Mouse (Mus musculus) midbrain, embryonic 16.5 days (tissue): ENCODE data around the gene Nup98. TPM values are rescaled to one million over a fixed set of nuclear protein-coding genes. Genes with fewer than 3 reads are reported as not detected.

ENCODE experiments used
- ATAC-seq: fragments of 200-750 bp; cut with Nextera tagmentation; 2 replicates; pipeline ENCODE4 v1.8.0; 2017; ENCODE audit warnings: moderate TSS enrichment
- H3K27ac ChIP-seq: fragments of 300-500 bp; sonication (generic); 2 replicates; pipeline ENCODE4 v1.5.1; 2014; ENCODE audit warnings: mild to moderate bottlenecking, low read length, mixed read lengths
- H3K27me3 ChIP-seq: fragments of 300-500 bp; sonication (generic); 2 replicates; pipeline ENCODE4 v1.6.1; 2014; ENCODE audit warnings: low read depth, low read length, mixed read lengths; ENCODE audit not compliant: control insufficient read depth, insufficient read depth
- H3K36me3 ChIP-seq: fragments of 300-500 bp; sonication (generic); 2 replicates; pipeline ENCODE4 v1.6.1; 2014; ENCODE audit warnings: mild to moderate bottlenecking, low read length, moderate library complexity, mixed read lengths; ENCODE audit not compliant: control insufficient read depth, insufficient read depth
- H3K4me1 ChIP-seq: fragments of 300-500 bp; sonication (generic); 2 replicates; pipeline ENCODE4 v1.6.1; 2014; ENCODE audit warnings: mild to moderate bottlenecking, low read length, mixed read lengths; ENCODE audit not compliant: control insufficient read depth, insufficient read depth
- H3K4me2 ChIP-seq: fragments of 300-500 bp; sonication (generic); 2 replicates; pipeline ENCODE4 v1.6.1; 2014; ENCODE audit warnings: mild to moderate bottlenecking, low read length, mixed read lengths
- H3K4me3 ChIP-seq: fragments of 300-500 bp; sonication (generic); 2 replicates; pipeline ENCODE4 v1.5.1; 2014; ENCODE audit warnings: low read depth, mild to moderate bottlenecking, low read length, moderate library complexity, mixed read lengths
- H3K9ac ChIP-seq: fragments of 300-500 bp; sonication (generic); 2 replicates; pipeline ENCODE4 v1.6.1; 2014; ENCODE audit warnings: low read depth, low read length, mixed read lengths
- H3K9me3 ChIP-seq: fragments of 300-500 bp; sonication (generic); replicated peaks from 2 replicates; pipeline ENCODE4 v1.6.1; 2014; ENCODE audit warnings: mild to moderate bottlenecking, low read length, mixed read lengths; ENCODE audit not compliant: control insufficient read depth, poor library complexity, severe bottlenecking
- WGBS: fragments of 180-500 bp; shearing (Covaris S2); extraction: QIAGEN DNeasy Blood & Tissue Kit; methylation state at CpG from one replicate; pipeline ENCODE4 v1.1.7; 2014; 5-methylcytosine and 5-hydroxymethylcytosine counted together
- polyA plus RNA-seq: library from polyadenylated mRNA; unstranded; fragments of >200 nt; fragmentation: Nextera tagmentation; extraction: Ambion mirVana; gene quantifications from 2 replicates; pipeline ENCODE4 v1.2.1, GENCODE M21; 2015

Gene Nup98
- polyA plus RNA-seq, 1 experiment from 2014 or later, result 19.9 TPM

DNA sequence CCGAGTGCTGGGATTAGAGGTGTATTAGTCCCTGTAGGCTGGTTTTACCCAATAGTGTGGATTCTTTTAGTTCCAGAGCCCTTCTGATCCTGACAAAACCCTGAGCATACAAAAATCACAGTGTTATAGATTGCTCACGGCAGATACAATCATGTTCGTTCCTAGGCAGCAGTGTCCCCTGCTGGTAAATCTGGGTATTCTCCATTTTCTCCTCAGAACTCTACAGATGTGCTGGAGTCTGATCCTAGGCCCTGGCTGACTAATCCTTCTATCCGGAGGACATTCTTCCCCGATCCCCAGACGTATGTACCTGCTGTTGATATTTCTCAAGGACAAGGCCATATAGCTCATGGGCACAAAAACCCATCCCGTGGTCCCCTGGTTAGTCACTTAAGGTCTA lies 131.5 kb downstream of the Nup98 start:
- ATAC-seq, result no peak
- Histone ChIP-seq H3K27ac (no peak overlapping the region), H3K27me3 (no peaks in the 10 kb centered on the region), H3K36me3 (peaks cover 38% of the 10 kb centered on the region), H3K4me1 (no peaks in the 10 kb centered on the region), H3K9me3 (no peaks in the 10 kb centered on the region), H3K9ac (no peak overlapping the region), H3K4me2 (no peak overlapping the region), H3K4me3 (no peak overlapping the region)
- WGBS, result 79% methylated on average over 7 of the region's 7 CpGs

- Histone ChIP-seq H3K27ac (no peak overlapping the region), H3K36me3 (peaks cover 35% of the 10 kb centered on the region)
- WGBS, result 66% methylated on average over 7 of the region's 7 CpGs
Observed at GRCm38 (mm10) chr7:102076714-102077296, 133.2 kb downstream of the Nup98 start.

More at GRCm38 (mm10) chr7:102076714-102077296, 133.2 kb downstream of the Nup98 start:
- no peak overlapping the region for H3K9ac ChIP-seq
- H3K4me2 ChIP-seq, result no peak overlapping the region
- H3K27me3 ChIP-seq, result no peaks in the 10 kb centered on the region
- no peaks in the 10 kb centered on the region for H3K4me1 ChIP-seq
- H3K4me3 ChIP-seq, result no peak overlapping the region
- no peak for ATAC-seq
- H3K9me3 ChIP-seq, result no peaks in the 10 kb centered on the region

Other genes starting within 250 kb of the Nup98 start
- gene Il18bp, start 191.5 kb downstream of the Nup98 start, polyA plus RNA-seq, result 4.1 and 4.9 TPM in 2 replicates
- gene Rnf121, start 144.7 kb downstream of the Nup98 start, polyA plus RNA-seq, result 36.1 and 36.6 TPM in 2 replicates
- gene Xndc1, start 144.7 kb downstream of the Nup98 start, polyA plus RNA-seq, result 28.7 and 31.5 TPM in 2 replicates
- gene Xntrpc, start 144.5 kb downstream of the Nup98 start, polyA plus RNA-seq, result 1.1 and 1.3 TPM in 2 replicates
- gene Trpc2, start 127.1 kb downstream of the Nup98 start, polyA plus RNA-seq, result not detected in 2 replicates
- gene Art1, start 108.4 kb downstream of the Nup98 start, polyA plus RNA-seq, result 0.25 and 0.57 TPM in 2 replicates
- 0.17 TPM in 1 of 2 replicates, not detected in the other for gene Art5, start 100.7 kb downstream of the Nup98 start, polyA plus RNA-seq
- not detected in 2 replicates for gene Chrna10, start 93.3 kb downstream of the Nup98 start, polyA plus RNA-seq
- gene Pgap2, start within 50 bp of the Nup98 start, polyA plus RNA-seq, result 57.8 and 61.3 TPM in 2 replicates
- gene Rhog, start 45.9 kb upstream of the Nup98 start, polyA plus RNA-seq, result 12.8 and 14.6 TPM in 2 replicates
- 10.2 and 12.5 TPM in 2 replicates for gene Stim1, start 57.6 kb upstream of the Nup98 start, polyA plus RNA-seq
- 38.5 and 42.8 TPM in 2 replicates for gene Rrm1, start 231.5 kb upstream of the Nup98 start, polyA plus RNA-seq